Mouse (Mus musculus) hindbrain, embryonic 16.5 days (tissue): ENCODE data around the gene Plin1. TPM values are rescaled to one million over a fixed set of nuclear protein-coding genes. Genes with fewer than 3 reads are reported as not detected.

ENCODE experiments used
- ATAC-seq: fragments of 200-750 bp; cut with Nextera tagmentation; 2 replicates; pipeline ENCODE4 v1.8.0; 2017; ENCODE audit warnings: moderate TSS enrichment, moderate library complexity
- H3K27ac ChIP-seq: fragments of 300-500 bp; sonication (generic); 2 replicates; pipeline ENCODE4 v1.5.1; 2014; ENCODE audit warnings: low read depth, mild to moderate bottlenecking, control low read depth, low read length, moderate library complexity
- H3K27me3 ChIP-seq: fragments of 300-500 bp; sonication (generic); replicated peaks from 2 replicates; pipeline ENCODE4 v1.6.1; 2014; ENCODE audit warnings: low read length; ENCODE audit not compliant: control insufficient read depth, insufficient read depth
- H3K36me3 ChIP-seq: fragments of 300-500 bp; sonication (generic); 2 replicates; pipeline ENCODE4 v1.6.1; 2014; ENCODE audit warnings: mild to moderate bottlenecking, low read length, moderate library complexity, mixed read lengths; ENCODE audit not compliant: control insufficient read depth, insufficient read depth
- H3K4me1 ChIP-seq: fragments of 300-500 bp; sonication (generic); 2 replicates; pipeline ENCODE4 v1.6.1; 2014; ENCODE audit warnings: low read depth, low read length; ENCODE audit not compliant: control insufficient read depth, insufficient read depth
- H3K4me2 ChIP-seq: fragments of 300-500 bp; sonication (generic); 2 replicates; pipeline ENCODE4 v1.6.1; 2014; ENCODE audit warnings: mild to moderate bottlenecking, low read length, control low read depth, moderate library complexity
- H3K4me3 ChIP-seq: fragments of 300-500 bp; sonication (generic); 2 replicates; pipeline ENCODE4 v1.5.1; 2014; ENCODE audit warnings: mild to moderate bottlenecking, low read length, control low read depth, moderate library complexity
- H3K9ac ChIP-seq: fragments of 300-500 bp; sonication (generic); 2 replicates; pipeline ENCODE4 v1.6.1; 2014; ENCODE audit warnings: low read depth, mild to moderate bottlenecking, control low read depth, low read length, moderate library complexity
- H3K9me3 ChIP-seq: fragments of 300-500 bp; sonication (generic); 2 replicates; pipeline ENCODE4 v1.6.1; 2014; ENCODE audit warnings: mild to moderate bottlenecking, low read length, moderate library complexity; ENCODE audit not compliant: control insufficient read depth
- WGBS: fragments of 180-500 bp; shearing (Covaris S2); extraction: QIAGEN DNeasy Blood & Tissue Kit; methylation state at CpG from one replicate; pipeline ENCODE4 v1.1.7; 2014; 5-methylcytosine and 5-hydroxymethylcytosine counted together
- polyA plus RNA-seq: library from polyadenylated mRNA; unstranded; fragments of >200 nt; fragmentation: Nextera tagmentation; extraction: Ambion mirVana; gene quantifications from 2 replicates; pipeline ENCODE4 v1.2.1, GENCODE M21; 2015

Gene Plin1
- polyA plus RNA-seq, 1 experiment from 2014 or later = 0.19 TPM

- Histone ChIP-seq H3K9me3 (no peaks in the 10 kb centered on the region), H3K4me1 (no peaks in the 10 kb centered on the region), H3K36me3 (no peaks in the 10 kb centered on the region), H3K4me3 (no peak overlapping the region), H3K27me3 (no peaks in the 10 kb centered on the region), H3K9ac (no peak overlapping the region), H3K27ac (no peak overlapping the region), H3K4me2 (no peak overlapping the region)
- ATAC-seq = no peak
Measured at GRCm38 (mm10) chr7:79679186-79679585, 53.5 kb downstream of the Plin1 start.

GRCm38 (mm10) chr7:79670900-79671604 lies 61.7 kb downstream of the Plin1 start:
- Histone ChIP-seq H3K4me2 (no peak overlapping the region), H3K4me3 (no peak overlapping the region), H3K4me1 (no peaks in the 10 kb centered on the region), H3K27ac (no peak overlapping the region), H3K27me3 (no peaks in the 10 kb centered on the region), H3K9ac (no peak overlapping the region), H3K9me3 (no peaks in the 10 kb centered on the region), H3K36me3 (no peaks in the 10 kb centered on the region)
- 94% methylated on average over 4 of the region's 4 CpGs for WGBS
- ATAC-seq = no peak

Other genes with a start within 250 kb of the Plin1 start
- gene Rhcg, start 115.2 kb downstream of the Plin1 start, polyA plus RNA-seq = 5.5 and 5.7 TPM in 2 replicates
- 1.8 and 2.1 TPM in 2 replicates for gene Ticrr, start 72.7 kb downstream of the Plin1 start, polyA plus RNA-seq
- gene Kif7, start 17.2 kb downstream of the Plin1 start, polyA plus RNA-seq = 1.6 and 1.7 TPM in 2 replicates
- gene Pex11a, start 10.2 kb upstream of the Plin1 start, polyA plus RNA-seq = 13.2 and 13.6 TPM in 2 replicates
- gene Wdr93, start 10.3 kb upstream of the Plin1 start, polyA plus RNA-seq = 0.51 and 0.52 TPM in 2 replicates
- 0.29 and 0.44 TPM in 2 replicates for gene Mesp1, start 60.9 kb upstream of the Plin1 start, polyA plus RNA-seq
- 1.5 and 1.7 TPM in 2 replicates for gene Mesp2, start 77.8 kb upstream of the Plin1 start, polyA plus RNA-seq
- 4.3 and 5.2 TPM in 2 replicates for gene Anpep, start 128.2 kb upstream of the Plin1 start, polyA plus RNA-seq
- 37.9 and 48.2 TPM in 2 replicates for gene Ap3s2, start 187.7 kb upstream of the Plin1 start, polyA plus RNA-seq
- gene Arpin, start 202.5 kb upstream of the Plin1 start, polyA plus RNA-seq = 19.6 and 21.0 TPM in 2 replicates